Mouse (Mus musculus) heart, postnatal 0 days (tissue): ENCODE measurements around the gene Nfasc. TPM values are rescaled to one million over a fixed set of nuclear protein-coding genes. Genes with fewer than 3 reads are reported as not detected.

Experiments
- ATAC-seq: fragments of 200-750 bp; cut with Nextera tagmentation; 2 replicates; pipeline ENCODE4 v1.8.0; 2017; ENCODE audit warnings: low read depth, moderate number of reproducible peaks, moderate library complexity; ENCODE audit not compliant: insufficient read depth
- DNase-seq: peaks from one replicate; pipeline ENCODE4 v3.0.0-alpha.2; 2016; ENCODE audit warnings: low spot score
- H3K27ac ChIP-seq: fragments of 300-500 bp; sonication (generic); 2 replicates; pipeline ENCODE4 v1.5.1; 2014; ENCODE audit warnings: low read depth, mild to moderate bottlenecking
- H3K27me3 ChIP-seq: fragments of 300-500 bp; sonication (generic); 2 replicates; pipeline ENCODE4 v1.6.1; 2014; ENCODE audit warnings: low read length, mixed read lengths; ENCODE audit not compliant: control insufficient read depth, insufficient read depth
- H3K36me3 ChIP-seq: fragments of 300-500 bp; sonication (generic); replicated peaks from 2 replicates; pipeline ENCODE4 v1.6.1; 2014; ENCODE audit warnings: low read length, mixed read lengths; ENCODE audit not compliant: control insufficient read depth, insufficient read depth
- H3K4me1 ChIP-seq: fragments of 300-500 bp; sonication (generic); 2 replicates; pipeline ENCODE4 v1.6.1; 2014; ENCODE audit warnings: antibody characterized with exemption; ENCODE audit not compliant: control insufficient read depth, insufficient read depth
- H3K4me2 ChIP-seq: fragments of 300-500 bp; sonication (generic); 2 replicates; pipeline ENCODE4 v1.6.1; 2014; ENCODE audit warnings: low read depth, mild to moderate bottlenecking, low read length, moderate library complexity
- H3K4me3 ChIP-seq: fragments of 300-500 bp; sonication (generic); 2 replicates; pipeline ENCODE4 v1.5.1; 2014; ENCODE audit warnings: low read depth, low read length
- H3K9ac ChIP-seq: fragments of 300-500 bp; sonication (generic); replicated peaks from 2 replicates; pipeline ENCODE4 v1.6.1; 2014; ENCODE audit warnings: low read depth, low read length, mixed read lengths
- H3K9me3 ChIP-seq: fragments of 300-500 bp; sonication (generic); replicated peaks from 2 replicates; pipeline ENCODE4 v1.6.1; 2016; ENCODE audit warnings: low read length; ENCODE audit not compliant: control insufficient read depth
- CTCF ChIP-seq: IDR thresholded peaks from 2 replicates; pipeline ENCODE4 v1.5.1; 2016; ENCODE audit warnings: antibody characterized with exemption, control low read depth, low read depth
- EP300 ChIP-seq: IDR thresholded peaks from 2 replicates; pipeline ENCODE4 v1.6.1; 2016; ENCODE audit warnings: antibody characterized with exemption, low read depth
- WGBS: fragments of 180-500 bp; shearing (Covaris S2); extraction: QIAGEN DNeasy Blood & Tissue Kit; methylation state at CpG from one replicate; pipeline ENCODE4 v1.1.7; 2014; 5-methylcytosine and 5-hydroxymethylcytosine counted together
- polyA plus RNA-seq: library from polyadenylated mRNA; unstranded; fragments of >200 nt; fragmentation: Nextera tagmentation; extraction: Ambion mirVana; gene quantifications from 2 replicates; pipeline ENCODE4 v1.2.1, GENCODE M21; 2015
- total RNA-seq: library from RNA; depleted of rRNA; stranded (reverse); fragments of >200 nt; gene quantifications from 2 replicates; pipeline ENCODE4 v1.2.3, GENCODE M21; 2014; ENCODE audit warnings: low replicate concordance; rRNA removed

Nfasc gene
- total and polyA plus RNA-seq, 2 experiments from 2014 or later, result 0.08 to 0.11 TPM

DNA sequence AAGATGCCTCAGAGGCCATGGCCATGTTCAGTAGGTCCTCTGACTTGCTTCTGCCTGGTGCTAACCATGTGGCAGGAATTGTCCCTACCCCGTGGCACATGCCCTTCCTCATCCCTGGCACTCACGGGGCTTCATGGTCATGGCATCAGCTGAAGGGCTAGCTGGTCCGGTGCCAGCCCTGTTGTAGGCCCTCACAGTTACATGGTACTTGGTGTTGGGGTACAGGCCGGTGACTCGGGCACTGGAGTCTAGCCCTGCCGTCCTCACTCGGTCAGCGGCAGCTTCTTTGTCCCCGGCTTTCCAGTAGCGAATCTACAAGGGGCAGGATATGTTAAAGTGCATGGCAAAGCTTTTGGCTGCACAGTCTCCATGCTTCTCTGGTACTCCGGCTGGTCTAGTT, 224.8 kb downstream of the Nfasc start:
- WGBS, result 85% methylated on average over 11 of the region's 11 CpGs
- Histone ChIP-seq H3K9ac (no peak overlapping the region), H3K9me3 (no peaks in the 10 kb centered on the region), H3K4me1 (no peaks in the 10 kb centered on the region), H3K4me2 (no peak overlapping the region), H3K27ac (no peak overlapping the region), H3K27me3 (0 out of 2 replicates have a peak, but pooled peaks cover 9% of the 10 kb centered on the region), H3K4me3 (no peak overlapping the region), H3K36me3 (no peaks in the 10 kb centered on the region)
- DNase-seq, result no peak
- TF ChIP-seq CTCF (no peak), EP300 (no peak)
- no peak for ATAC-seq

DNA sequence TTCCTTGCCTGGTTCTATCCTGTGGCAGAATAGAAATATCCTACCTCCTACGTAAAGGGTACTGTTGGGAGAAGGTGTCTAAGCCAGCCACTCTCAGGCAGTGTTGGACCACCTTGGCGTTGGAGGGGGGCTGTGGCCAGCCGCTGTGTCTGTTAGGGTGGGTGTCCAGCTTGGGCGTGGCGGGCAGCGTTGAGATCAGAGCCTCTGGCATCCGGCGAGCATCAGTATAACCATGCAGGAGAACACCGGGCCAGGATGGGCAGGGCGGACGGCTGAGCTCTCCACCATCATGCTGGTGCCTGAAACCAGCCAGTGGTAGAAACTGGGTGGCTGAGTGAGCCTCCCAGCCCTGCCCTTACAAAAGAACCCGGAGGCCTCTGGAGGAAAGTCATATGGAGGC, 226.3 kb downstream of the Nfasc start:
- Histone ChIP-seq H3K27ac (no peak overlapping the region), H3K9me3 (no peaks in the 10 kb centered on the region), H3K4me1 (no peaks in the 10 kb centered on the region), H3K27me3 (0 out of 2 replicates have a peak, but pooled peaks cover 9% of the 10 kb centered on the region), H3K36me3 (no peaks in the 10 kb centered on the region), H3K4me3 (no peak overlapping the region), H3K9ac (no peak overlapping the region), H3K4me2 (no peak overlapping the region)
- TF ChIP-seq CTCF, result no peak
- TF ChIP-seq EP300, result no peak
- WGBS, result 82% methylated on average over 12 of the region's 12 CpGs
- no peak for DNase-seq
- no peak for ATAC-seq

Other genes starting within 250 kb of the Nfasc start
- gene Tmem81, start 235.6 kb downstream of the Nfasc start, total RNA-seq, result 0.23 and 3.5 TPM in 2 replicates
- 0.20 and 0.51 TPM in 2 replicates for gene Tmem81, start 235.6 kb downstream of the Nfasc start, polyA plus RNA-seq
- gene Cntn2, start 198.5 kb downstream of the Nfasc start, total RNA-seq, result 1.4 and 4.4 TPM in 2 replicates
- 0.52 and 1.0 TPM in 2 replicates for gene Cntn2, start 198.5 kb downstream of the Nfasc start, polyA plus RNA-seq
- 5.0 and 5.1 TPM in 2 replicates for gene Lrrn2, start 138.5 kb upstream of the Nfasc start, total RNA-seq
- 6.7 and 7.0 TPM in 2 replicates for gene Lrrn2, start 138.5 kb upstream of the Nfasc start, polyA plus RNA-seq